Mouse (Mus musculus): Measurements from ENCODE around the gene Bves.

DNA sequence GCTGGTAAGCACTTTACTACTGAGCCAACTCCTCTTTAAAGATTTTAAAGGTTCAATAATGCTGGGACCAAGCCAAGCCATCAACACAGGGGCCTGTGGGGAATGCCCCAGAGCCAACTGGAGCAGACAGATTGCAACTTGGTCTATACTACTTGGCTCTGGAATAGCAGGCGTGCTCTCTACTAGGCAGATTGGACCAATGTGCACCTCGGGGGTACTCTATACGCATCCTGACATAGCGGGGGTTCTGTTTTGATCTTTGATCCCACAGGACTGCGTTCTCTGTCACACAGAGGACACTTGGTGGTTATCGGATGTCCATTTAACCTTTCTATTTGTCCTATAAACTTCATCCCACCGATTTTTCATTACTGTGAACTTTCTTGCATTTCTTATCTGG is 647 bp upstream of the Bves start:
- no peak for TF ChIP-seq CTCF (conservative IDR thresholded peaks at IDR 0.05; ENCODE audit: low read length)
- TF ChIP-seq POU5F1 (IDR thresholded peaks at IDR 0.05; ENCODE audit: borderline replicate concordance, low read length): no peak

Measured in E14TG2a.4 (cell line).